In genomic region chr17:27565942-27566267, GRCm38 (mm10) we compare ENCODE assay signal across 8 mouse cellular contexts. TPM values are rescaled to one million over a fixed set of nuclear protein-coding genes. Genes with fewer than 3 reads are reported as not detected.
DNase-seq lines count a peak whose midpoint lies in the region; ATAC-seq and TF ChIP-seq lines count a peak whose summit lies in the region.

No protein-coding gene starts in this region.

- no peak for TF ChIP-seq EP300 in ES-Bruce4 (IDR thresholded peaks at IDR 0.05; ENCODE audit: insufficient read depth, low read depth, low read length)

- H3K4me3 ChIP-seq in heart, embryonic 14.5 days (ENCODE audit: control insufficient read depth in 1 of 2, insufficient read depth in 1 of 2, low read depth in 1 of 2, low read length in 2 of 2), result peak overlapping the region; percentile 54 to 60
- H3K4me3 ChIP-seq in ES-Bruce4 (ENCODE audit: low read depth, low read length), result peak overlapping the region; percentile 78
- peak overlapping the region; percentile 62 for H3K4me3 ChIP-seq in forebrain, embryonic 15.5 days
- peak overlapping the region; percentile 72 for H3K4me3 ChIP-seq in liver, embryonic 16.5 days (ENCODE audit: low read depth, low read length)

- WGBS in heart, embryonic 14.5 days, result 0% methylated on average over 13 of the region's 13 CpGs
- WGBS in forebrain, embryonic 15.5 days, result 0% methylated on average over 13 of the region's 13 CpGs
- WGBS in liver, embryonic 16.5 days (ENCODE audit: insufficient replicate concordance), result 2% methylated on average over 13 of the region's 13 CpGs

- H3K36me3 ChIP-seq in heart, embryonic 14.5 days (ENCODE audit: control insufficient read depth, insufficient read depth, low read length), result peaks cover 8% of the 10 kb centered on the region
- peaks cover 12% of the 10 kb centered on the region for H3K36me3 ChIP-seq in ES-Bruce4 (ENCODE audit: control insufficient read depth, insufficient read depth, low read length, poor library complexity, severe bottlenecking)
- H3K36me3 ChIP-seq in forebrain, embryonic 15.5 days, result no peaks in the 10 kb centered on the region; the same call in 1 of the 2 replicates
- peaks cover 4% of the 10 kb centered on the region; the same call in 1 of the 2 replicates for H3K36me3 ChIP-seq in liver, embryonic 16.5 days (ENCODE audit: control insufficient read depth, insufficient read depth)

- TF ChIP-seq POLR2A in ES-Bruce4 (IDR thresholded peaks at IDR 0.05; ENCODE audit: insufficient read depth, low read length), result no peak

- H3K27ac ChIP-seq in heart, embryonic 14.5 days (replicated peaks in 1 of 2; ENCODE audit: control insufficient read depth in 1 of 2, insufficient read depth in 1 of 2, low read depth in 2 of 2, low read length in 2 of 2), result no peak overlapping the region
- H3K27ac ChIP-seq in ES-Bruce4 (ENCODE audit: insufficient read depth, low read length), result no peak overlapping the region
- no peak overlapping the region; the same call in 1 of the 2 replicates for H3K27ac ChIP-seq in forebrain, embryonic 15.5 days (replicated peaks)
- no peak overlapping the region for H3K27ac ChIP-seq in liver, embryonic 16.5 days (ENCODE audit: low read length)

- TF ChIP-seq CTCF in ES-Bruce4 (IDR thresholded peaks at IDR 0.05; ENCODE audit: low read depth, low read length), result no peak

- intact Hi-C loops in heart, postnatal 14 days (cut with DNase I), result loop anchor here (2.0 to 10.0 kb wide), 2 partner anchors 65 to 199 kb away; no protein-coding TSS in a partner anchor

- no peak for DNase-seq in heart, postnatal 14 days
- DNase-seq in layer of hippocampus, postnatal 25 days (ENCODE audit: extremely low spot score in 1 of 2, low spot score in 1 of 2), result no peak
- DNase-seq in left cerebral cortex, adult 18-20 months (ENCODE audit: low spot score in 2 of 2), result no peak

- H3K9ac ChIP-seq in heart, embryonic 14.5 days (ENCODE audit: low read length), result peak overlapping the region; percentile 76
- H3K9ac ChIP-seq in ES-Bruce4 (ENCODE audit: low read depth, poor library complexity, severe bottlenecking), result peak overlapping the region; percentile 56
- peak overlapping the region; percentile 46 for H3K9ac ChIP-seq in forebrain, embryonic 15.5 days (replicated peaks)
- peak overlapping the region; percentile 43 for H3K9ac ChIP-seq in liver, embryonic 16.5 days (ENCODE audit: low read depth, low read length)

- no peaks in the 10 kb centered on the region for H3K27me3 ChIP-seq in heart, embryonic 14.5 days (ENCODE audit: control insufficient read depth, insufficient read depth, low read length)
- H3K27me3 ChIP-seq in ES-Bruce4 (ENCODE audit: control insufficient read depth, insufficient read depth, low read length, poor library complexity, severe bottlenecking), result no peaks in the 10 kb centered on the region
- no peaks in the 10 kb centered on the region for H3K27me3 ChIP-seq in forebrain, embryonic 15.5 days
- H3K27me3 ChIP-seq in liver, embryonic 16.5 days (ENCODE audit: control insufficient read depth, insufficient read depth, low read depth, low read length), result no peaks in the 10 kb centered on the region

- no peaks in the 10 kb centered on the region for H3K9me3 ChIP-seq in heart, embryonic 14.5 days (ENCODE audit: control insufficient read depth, low read length)
- no peaks in the 10 kb centered on the region for H3K9me3 ChIP-seq in ES-Bruce4 (replicated peaks; ENCODE audit: control insufficient read depth, insufficient read depth, low read length, poor library complexity, severe bottlenecking)
- no peaks in the 10 kb centered on the region for H3K9me3 ChIP-seq in forebrain, embryonic 15.5 days
- H3K9me3 ChIP-seq in liver, embryonic 16.5 days (replicated peaks; ENCODE audit: control insufficient read depth, low read length), result no peaks in the 10 kb centered on the region

- 0 out of 2 replicates have a peak, but pooled peaks have one; percentile 1 for ATAC-seq in heart, embryonic 14.5 days (ENCODE audit: insufficient number of reproducible peaks, insufficient read depth, low FRiP score, low read depth)
- peak; percentile 65 for ATAC-seq in forebrain, embryonic 15.5 days (replicated peaks)
- ATAC-seq in liver, embryonic 16.5 days (ENCODE audit: low read depth), result no peak
- ATAC-seq in megakaryocyte progenitor cell, adult 5-6 weeks (replicated peaks; ENCODE audit: poor library complexity), result no peak

- H3K4me2 ChIP-seq in heart, embryonic 14.5 days (ENCODE audit: low read length), result peak overlapping the region; percentile 99
- peak overlapping the region; percentile 89 for H3K4me2 ChIP-seq in forebrain, embryonic 15.5 days (replicated peaks)
- peak overlapping the region; percentile 95 for H3K4me2 ChIP-seq in liver, embryonic 16.5 days (ENCODE audit: low read depth, low read length)

- peaks cover 12 to 22% of the 10 kb centered on the region in 2 experiments for H3K4me1 ChIP-seq in heart, embryonic 14.5 days (ENCODE audit: control insufficient read depth in 2 of 2, insufficient read depth in 2 of 2, low read length in 2 of 2)
- H3K4me1 ChIP-seq in ES-Bruce4 (ENCODE audit: control insufficient read depth, insufficient read depth, low read length), result no peaks in the 10 kb centered on the region
- peaks cover 24% of the 10 kb centered on the region for H3K4me1 ChIP-seq in forebrain, embryonic 15.5 days
- peaks cover 37% of the 10 kb centered on the region for H3K4me1 ChIP-seq in liver, embryonic 16.5 days (ENCODE audit: control insufficient read depth, low read depth, low read length)

RNA-seq across cellular contexts. Expression of gene AI413582, which starts 0.3 kb away (rescaled TPM):
- polyA plus RNA-seq in heart, embryonic 14.5 days (2014; fragmentation: Nextera tagmentation; extraction: Ambion mirVana), result 18.5 and 24.2 TPM in 2 replicates
- 10 to 100 TPM in 1 of 2 experiments, 1 to 10 TPM in 1; 10.0 to 10.4 TPM for total RNA-seq in heart, postnatal 14 days (2021)
- polyA plus RNA-seq in ES-Bruce4 (2011; ENCODE audit: insufficient read depth, insufficient read length, low read depth, missing spikeins), result 14.4 and 16.8 TPM in 2 replicates
- 34.8 and 37.4 TPM in 2 replicates for polyA plus RNA-seq in forebrain, embryonic 15.5 days (2015; fragmentation: Nextera tagmentation; extraction: Ambion mirVana)
- 10.5 and 10.7 TPM in 2 replicates for polyA plus RNA-seq in liver, embryonic 16.5 days (2015; fragmentation: Nextera tagmentation; extraction: Ambion mirVana)
- 10 to 100 TPM; 65.6 to 69.5 TPM for total RNA-seq in layer of hippocampus, postnatal 25 days (2021)
- total RNA-seq in megakaryocyte progenitor cell, adult 5-6 weeks (2015), result 31.0 and 31.6 TPM in 2 replicates
- 32.3 and 46.0 TPM in 2 replicates for total RNA-seq in megakaryocyte progenitor cell, adult 5-6 weeks (2017)
- total RNA-seq in left cerebral cortex, adult 18-20 months (2021), result 10 to 100 TPM; 83.2 to 92.5 TPM

RNA-seq across cellular contexts. Expression of gene Hmga1, which starts 9.6 kb away (rescaled TPM):
- 113 and 126 TPM in 2 replicates for polyA plus RNA-seq in heart, embryonic 14.5 days (2014; fragmentation: Nextera tagmentation; extraction: Ambion mirVana)
- 10 to 100 TPM; 37.1 to 38.2 TPM for total RNA-seq in heart, postnatal 14 days (2021)
- 933 and 989 TPM in 2 replicates for polyA plus RNA-seq in ES-Bruce4 (2011; ENCODE audit: insufficient read depth, insufficient read length, low read depth, missing spikeins)
- 106 and 121 TPM in 2 replicates for polyA plus RNA-seq in forebrain, embryonic 15.5 days (2015; fragmentation: Nextera tagmentation; extraction: Ambion mirVana)
- 98.3 and 104 TPM in 2 replicates for polyA plus RNA-seq in liver, embryonic 16.5 days (2015; fragmentation: Nextera tagmentation; extraction: Ambion mirVana)
- total RNA-seq in layer of hippocampus, postnatal 25 days (2021), result 10 to 100 TPM; 33.6 to 35.7 TPM
- total RNA-seq in megakaryocyte progenitor cell, adult 5-6 weeks (2015), result 405 and 414 TPM in 2 replicates
- 220 and 239 TPM in 2 replicates for total RNA-seq in megakaryocyte progenitor cell, adult 5-6 weeks (2017)
- total RNA-seq in left cerebral cortex, adult 18-20 months (2021), result 10 to 100 TPM; 50.7 to 58.9 TPM

RNA-seq across cellular contexts. Expression of gene Grm4, which starts 44.7 kb away (rescaled TPM):
- polyA plus RNA-seq in heart, embryonic 14.5 days (2014; fragmentation: Nextera tagmentation; extraction: Ambion mirVana), result 0.12 TPM in 1 of 2 replicates, not detected in the other
- total RNA-seq in heart, postnatal 14 days (2021), result under 1 TPM; 0.15 to 0.19 TPM
- polyA plus RNA-seq in ES-Bruce4 (2011; ENCODE audit: insufficient read depth, insufficient read length, low read depth, missing spikeins), result 0.49 and 0.63 TPM in 2 replicates
- 2.4 and 3.0 TPM in 2 replicates for polyA plus RNA-seq in forebrain, embryonic 15.5 days (2015; fragmentation: Nextera tagmentation; extraction: Ambion mirVana)
- not detected in 2 replicates for polyA plus RNA-seq in liver, embryonic 16.5 days (2015; fragmentation: Nextera tagmentation; extraction: Ambion mirVana)
- total RNA-seq in layer of hippocampus, postnatal 25 days (2021), result 10 to 100 TPM; 10.3 to 12.2 TPM
- not detected in 2 replicates for total RNA-seq in megakaryocyte progenitor cell, adult 5-6 weeks (2015)
- not detected in 2 replicates for total RNA-seq in megakaryocyte progenitor cell, adult 5-6 weeks (2017)
- 10 to 100 TPM; 22.3 to 27.6 TPM for total RNA-seq in left cerebral cortex, adult 18-20 months (2021)

RNA-seq across cellular contexts. Expression of gene Nudt3, which starts 57.4 kb away (rescaled TPM):
- polyA plus RNA-seq in heart, embryonic 14.5 days (2014; fragmentation: Nextera tagmentation; extraction: Ambion mirVana), result 52.9 and 67.0 TPM in 2 replicates
- 100 to 1,000 TPM; 320 to 341 TPM for total RNA-seq in heart, postnatal 14 days (2021)
- 67.3 and 68.8 TPM in 2 replicates for polyA plus RNA-seq in ES-Bruce4 (2011; ENCODE audit: insufficient read depth, insufficient read length, low read depth, missing spikeins)
- 273 and 295 TPM in 2 replicates for polyA plus RNA-seq in forebrain, embryonic 15.5 days (2015; fragmentation: Nextera tagmentation; extraction: Ambion mirVana)
- polyA plus RNA-seq in liver, embryonic 16.5 days (2015; fragmentation: Nextera tagmentation; extraction: Ambion mirVana), result 19.2 and 20.5 TPM in 2 replicates
- total RNA-seq in layer of hippocampus, postnatal 25 days (2021), result 100 to 1,000 TPM; 534 to 560 TPM
- 70.9 and 74.6 TPM in 2 replicates for total RNA-seq in megakaryocyte progenitor cell, adult 5-6 weeks (2015)
- total RNA-seq in megakaryocyte progenitor cell, adult 5-6 weeks (2017), result 171 and 186 TPM in 2 replicates
- total RNA-seq in left cerebral cortex, adult 18-20 months (2021), result 100 to 1,000 TPM; 562 to 569 TPM

Comparison
In these comparisons a context has a peak if more than half of its experiments do, and no peak if none do; other contexts are left out.
1. ATAC-seq: peak in heart, embryonic 14.5 days (single experiment) and forebrain, embryonic 15.5 days (single experiment); none in liver, embryonic 16.5 days (single experiment) and megakaryocyte progenitor cell, adult 5-6 weeks (single experiment).
2. RNA of gene Grm4, which starts 44.7 kb away (total RNA-seq): 22.3 to 27.6 TPM in left cerebral cortex, adult 18-20 months and 10.3 to 12.2 TPM in layer of hippocampus, postnatal 25 days; 0.15 to 0.19 TPM in heart, postnatal 14 days and not detected in megakaryocyte progenitor cell, adult 5-6 weeks; every median in the first group is over 4 times any median in the second.
3. Peak in every context shown above with its lines, with median percentiles within 50 percentile points of each other: H3K4me2 ChIP-seq, H3K4me3 ChIP-seq and H3K9ac ChIP-seq.